Mouse (Mus musculus): Measurements from ENCODE around the gene Armc9. TPM values are rescaled to one million over a fixed set of nuclear protein-coding genes. Genes with fewer than 3 reads are reported as not detected.
A peak's percentile ranks its signal among the peaks of the same experiment; 100 is the strongest.

Gene Armc9
- polyA plus RNA-seq, 1 experiment from 2014 or later: 32.7 TPM

DNA sequence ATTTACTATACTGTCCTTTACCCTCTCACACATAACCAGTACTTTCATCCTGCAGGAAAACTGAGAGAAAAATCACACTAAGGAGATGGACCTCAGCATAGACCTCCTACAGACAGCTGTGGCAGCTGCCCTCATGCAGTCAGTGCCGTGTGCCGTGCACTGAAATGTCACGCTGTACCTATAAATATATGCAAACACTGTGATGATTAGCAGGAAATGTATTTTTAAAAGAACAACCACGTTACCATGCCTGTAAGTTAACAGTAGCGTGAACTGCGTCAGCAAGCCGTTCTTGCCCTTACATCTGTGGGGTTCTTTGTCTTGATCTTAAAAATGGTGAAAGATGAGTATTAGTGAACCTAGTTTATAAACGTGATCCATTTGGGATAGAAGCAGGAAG, 98.8 kb downstream of the Armc9 start:
- Histone ChIP-seq H3K9me3 (no peaks in the 10 kb centered on the region), H3K4me1 (peaks cover 4% of the 10 kb centered on the region; the same call in 1 of the 2 replicates), H3K36me3 (peaks cover 17% of the 10 kb centered on the region), H3K4me3 (no peak overlapping the region), H3K9ac (no peak overlapping the region), H3K27me3 (no peaks in the 10 kb centered on the region), H3K4me2 (no peak overlapping the region), H3K27ac (no peak overlapping the region)
- no peak for ATAC-seq (ENCODE audit: insufficient number of reproducible peaks, insufficient read depth, low FRiP score, low TSS enrichment, low read depth)
- 85% methylated on average over 8 of the region's 8 CpGs for WGBS

- H3K36me3 ChIP-seq: peaks cover 7% of the 10 kb centered on the region; the same call in 1 of the 2 replicates
- H3K27ac ChIP-seq: no peak overlapping the region
- no peak overlapping the region for H3K9ac ChIP-seq
- 73% methylated on average over 4 of the region's 4 CpGs for WGBS
- H3K4me3 ChIP-seq: no peak overlapping the region
- no peaks in the 10 kb centered on the region for H3K9me3 ChIP-seq
- H3K27me3 ChIP-seq: no peaks in the 10 kb centered on the region
- no peaks in the 10 kb centered on the region for H3K4me1 ChIP-seq
- H3K4me2 ChIP-seq: no peak overlapping the region
- ATAC-seq (ENCODE audit: insufficient number of reproducible peaks, insufficient read depth, low FRiP score, low TSS enrichment, low read depth): no peak
These were observed 101.7 kb downstream of the Armc9 start for GRCm38 (mm10) chr1:86256311-86256710.

DNA sequence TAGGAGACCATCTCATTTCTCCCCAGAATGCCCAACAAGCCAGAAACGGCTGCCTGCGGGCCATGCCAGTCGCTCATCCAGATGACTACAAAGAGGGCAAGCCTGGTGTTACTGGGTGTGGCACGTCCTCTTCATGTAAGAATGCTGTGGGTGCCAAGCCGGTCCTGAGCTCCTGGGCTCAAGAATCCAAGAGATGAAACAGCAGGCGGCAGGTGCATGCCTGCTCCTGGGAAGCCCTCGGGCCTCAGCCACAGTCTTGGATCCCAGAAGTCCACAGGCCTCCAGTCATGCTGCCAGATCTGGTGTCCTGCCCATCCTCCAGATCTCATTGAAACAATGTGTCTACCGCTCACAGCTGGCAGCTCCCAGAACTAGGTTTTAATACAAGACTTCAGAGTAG, 102.6 kb downstream of the Armc9 start:
- H3K4me2 ChIP-seq: no peak overlapping the region
- WGBS: 82% methylated on average over 8 of the region's 8 CpGs

DNA sequence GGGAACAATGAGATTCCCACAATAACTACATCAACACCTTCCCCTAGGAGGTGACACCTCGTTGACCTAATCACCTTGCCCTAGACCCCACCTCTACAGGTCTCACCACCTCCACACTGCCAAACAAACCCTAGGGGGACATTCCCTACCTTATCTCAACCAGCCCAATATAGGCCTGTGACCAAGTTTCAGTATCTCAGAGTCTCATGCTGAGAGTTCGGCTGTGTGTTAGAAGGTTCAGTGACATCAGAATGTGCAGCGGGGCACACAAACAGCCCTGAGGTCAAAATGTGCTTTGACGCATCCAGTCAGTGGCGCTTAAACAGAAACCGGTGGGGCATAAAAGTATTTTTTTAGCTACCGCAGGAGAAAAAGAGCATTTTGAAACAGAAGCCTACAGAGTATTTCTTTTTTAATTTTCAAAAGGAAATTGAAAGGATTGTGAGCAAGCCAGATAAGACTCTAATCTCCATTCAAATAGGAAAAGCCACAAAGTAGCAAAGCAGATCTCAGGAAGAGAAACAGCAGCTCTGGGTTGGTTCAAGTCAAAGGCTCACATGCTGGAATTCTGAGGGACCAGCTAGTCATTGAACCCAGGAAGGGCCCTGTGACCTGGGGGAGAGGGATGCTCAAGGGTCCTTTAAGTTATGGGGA, 103.7 kb downstream of the Armc9 start:
- ATAC-seq (ENCODE audit: insufficient number of reproducible peaks, insufficient read depth, low FRiP score, low TSS enrichment, low read depth): no peak
- Histone ChIP-seq H3K4me3 (no peak overlapping the region), H3K27ac (no peak overlapping the region), H3K36me3 (peaks cover 7% of the 10 kb centered on the region; the same call in 1 of the 2 replicates), H3K4me1 (no peaks in the 10 kb centered on the region), H3K9ac (no peak overlapping the region), H3K27me3 (no peaks in the 10 kb centered on the region), H3K9me3 (no peaks in the 10 kb centered on the region), H3K4me2 (no peak overlapping the region)
- 77% methylated on average over 7 of the region's 7 CpGs for WGBS

More for the DNA sequence above, 102.6 kb downstream of the Armc9 start:
- Histone ChIP-seq H3K27ac (no peak overlapping the region), H3K36me3 (peaks cover 7% of the 10 kb centered on the region; the same call in 1 of the 2 replicates), H3K9me3 (no peaks in the 10 kb centered on the region), H3K4me3 (no peak overlapping the region), H3K4me1 (no peaks in the 10 kb centered on the region), H3K9ac (no peak overlapping the region), H3K27me3 (no peaks in the 10 kb centered on the region)
- ATAC-seq (ENCODE audit: insufficient number of reproducible peaks, insufficient read depth, low FRiP score, low TSS enrichment, low read depth): no peak

- no peak overlapping the region for H3K4me3 ChIP-seq
- H3K9me3 ChIP-seq: no peaks in the 10 kb centered on the region
- no peak for ATAC-seq (ENCODE audit: insufficient number of reproducible peaks, insufficient read depth, low FRiP score, low TSS enrichment, low read depth)
- H3K27me3 ChIP-seq: no peaks in the 10 kb centered on the region
- no peaks in the 10 kb centered on the region for H3K36me3 ChIP-seq
- H3K4me2 ChIP-seq: no peak overlapping the region
- H3K9ac ChIP-seq: no peak overlapping the region
- H3K27ac ChIP-seq: no peak overlapping the region
- WGBS: 73% methylated on average over 7 of the region's 7 CpGs
- H3K4me1 ChIP-seq: no peaks in the 10 kb centered on the region
These were observed 109.2 kb downstream of the Armc9 start for GRCm38 (mm10) chr1:86263564-86264339.

GRCm38 (mm10) chr1:86265060-86265459, 110.5 kb downstream of the Armc9 start:
- ATAC-seq (ENCODE audit: insufficient number of reproducible peaks, insufficient read depth, low FRiP score, low TSS enrichment, low read depth): no peak
- Histone ChIP-seq H3K27ac (no peak overlapping the region), H3K9ac (no peak overlapping the region), H3K36me3 (no peaks in the 10 kb centered on the region), H3K27me3 (no peaks in the 10 kb centered on the region), H3K4me3 (no peak overlapping the region), H3K9me3 (no peaks in the 10 kb centered on the region), H3K4me1 (no peaks in the 10 kb centered on the region), H3K4me2 (no peak overlapping the region)
- 50% methylated on average over 3 of the region's 3 CpGs for WGBS

DNA sequence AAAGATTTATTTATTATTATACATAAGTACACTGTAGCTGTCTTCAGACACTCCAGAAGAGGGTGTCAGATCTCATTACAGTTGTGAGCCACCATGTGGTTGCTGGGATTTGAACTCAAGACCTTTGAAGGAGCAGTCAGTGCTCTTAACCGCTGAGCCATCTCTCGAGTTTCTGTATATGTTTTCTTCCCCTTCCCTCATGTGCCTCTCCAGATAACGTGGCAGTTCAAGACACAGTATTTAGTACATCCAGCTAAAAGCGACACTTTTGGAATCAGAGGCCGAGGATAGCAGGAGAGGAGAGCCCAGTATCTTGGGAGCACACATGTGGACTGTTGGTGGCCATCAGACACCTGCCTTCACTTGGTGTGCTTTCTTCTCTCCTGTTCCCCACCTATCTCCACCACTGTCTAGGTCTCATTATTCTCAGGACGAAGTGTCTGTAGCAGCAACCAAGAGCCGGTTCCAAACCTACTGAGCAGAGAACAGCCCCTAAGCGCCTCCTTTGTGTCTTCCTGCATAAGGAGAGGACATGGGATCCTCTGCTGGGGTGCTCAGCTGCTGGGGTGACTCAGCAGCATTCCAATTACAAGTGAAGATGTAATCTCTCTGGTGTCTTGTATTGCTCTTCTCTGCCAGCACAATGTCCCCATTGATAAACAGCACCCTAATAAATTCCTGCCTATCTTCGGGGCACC, 114.1 kb downstream of the Armc9 start:
- Histone ChIP-seq H3K36me3 (no peaks in the 10 kb centered on the region), H3K4me2 (no peak overlapping the region)
- 85% methylated on average over 9 of the region's 9 CpGs for WGBS

GRCm38 (mm10) chr1:86269190-86269508, 114.6 kb downstream of the Armc9 start:
- WGBS: 72% methylated on average over 4 of the region's 4 CpGs
- ATAC-seq (ENCODE audit: insufficient number of reproducible peaks, insufficient read depth, low FRiP score, low TSS enrichment, low read depth): no peak
- H3K27me3 ChIP-seq: no peaks in the 10 kb centered on the region

More for the DNA sequence above, 114.1 kb downstream of the Armc9 start:
- H3K9ac ChIP-seq: no peak overlapping the region
- no peak overlapping the region for H3K4me3 ChIP-seq
- no peaks in the 10 kb centered on the region for H3K4me1 ChIP-seq
- ATAC-seq (ENCODE audit: insufficient number of reproducible peaks, insufficient read depth, low FRiP score, low TSS enrichment, low read depth): no peak
- no peaks in the 10 kb centered on the region for H3K27me3 ChIP-seq
- H3K9me3 ChIP-seq: no peaks in the 10 kb centered on the region
- H3K27ac ChIP-seq: no peak overlapping the region

GRCm38 (mm10) chr1:86271707-86272106, 117.1 kb downstream of the Armc9 start:
- Histone ChIP-seq H3K9me3 (no peaks in the 10 kb centered on the region), H3K9ac (no peak overlapping the region), H3K27ac (no peak overlapping the region), H3K36me3 (no peaks in the 10 kb centered on the region), H3K4me3 (no peak overlapping the region), H3K27me3 (no peaks in the 10 kb centered on the region), H3K4me1 (no peaks in the 10 kb centered on the region), H3K4me2 (no peak overlapping the region)
- WGBS: 70% methylated on average over 6 of the region's 6 CpGs
- no peak for ATAC-seq (ENCODE audit: insufficient number of reproducible peaks, insufficient read depth, low FRiP score, low TSS enrichment, low read depth)

More at GRCm38 (mm10) chr1:86269190-86269508, 114.6 kb downstream of the Armc9 start:
- Histone ChIP-seq H3K4me1 (no peaks in the 10 kb centered on the region), H3K36me3 (no peaks in the 10 kb centered on the region), H3K4me3 (no peak overlapping the region), H3K9me3 (no peaks in the 10 kb centered on the region), H3K9ac (no peak overlapping the region), H3K4me2 (no peak overlapping the region), H3K27ac (no peak overlapping the region)

DNA sequence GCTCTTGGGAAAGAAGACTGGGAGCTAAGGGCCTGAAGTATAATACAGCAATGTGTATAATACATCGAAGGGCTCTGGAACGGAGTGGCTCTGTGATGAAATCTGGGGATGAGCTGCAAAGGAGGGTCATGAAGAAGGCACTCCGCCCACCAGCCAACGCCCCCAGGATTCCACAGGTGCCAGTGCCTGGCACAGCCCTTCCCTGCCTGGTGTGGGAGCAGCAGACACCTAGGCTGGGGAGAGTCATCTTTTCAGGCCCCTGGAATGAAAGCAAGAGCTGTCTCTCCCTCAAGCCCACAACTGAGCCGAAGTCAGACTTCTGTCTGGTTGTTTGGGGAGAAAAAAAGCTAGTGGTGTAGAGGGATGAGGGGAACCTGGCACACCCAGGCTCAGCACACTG, 122.5 kb downstream of the Armc9 start:
- Histone ChIP-seq H3K36me3 (no peaks in the 10 kb centered on the region), H3K9ac (peak overlapping the region; percentile 12; the same call in 1 of the 2 replicates), H3K9me3 (no peaks in the 10 kb centered on the region), H3K4me1 (peaks cover 6% of the 10 kb centered on the region; the same call in 1 of the 2 replicates), H3K4me2 (no peak overlapping the region), H3K27me3 (no peaks in the 10 kb centered on the region), H3K27ac (no peak overlapping the region), H3K4me3 (no peak overlapping the region)
- no peak for ATAC-seq (ENCODE audit: insufficient number of reproducible peaks, insufficient read depth, low FRiP score, low TSS enrichment, low read depth)
- WGBS: 77% methylated on average over 5 of the region's 5 CpGs

DNA sequence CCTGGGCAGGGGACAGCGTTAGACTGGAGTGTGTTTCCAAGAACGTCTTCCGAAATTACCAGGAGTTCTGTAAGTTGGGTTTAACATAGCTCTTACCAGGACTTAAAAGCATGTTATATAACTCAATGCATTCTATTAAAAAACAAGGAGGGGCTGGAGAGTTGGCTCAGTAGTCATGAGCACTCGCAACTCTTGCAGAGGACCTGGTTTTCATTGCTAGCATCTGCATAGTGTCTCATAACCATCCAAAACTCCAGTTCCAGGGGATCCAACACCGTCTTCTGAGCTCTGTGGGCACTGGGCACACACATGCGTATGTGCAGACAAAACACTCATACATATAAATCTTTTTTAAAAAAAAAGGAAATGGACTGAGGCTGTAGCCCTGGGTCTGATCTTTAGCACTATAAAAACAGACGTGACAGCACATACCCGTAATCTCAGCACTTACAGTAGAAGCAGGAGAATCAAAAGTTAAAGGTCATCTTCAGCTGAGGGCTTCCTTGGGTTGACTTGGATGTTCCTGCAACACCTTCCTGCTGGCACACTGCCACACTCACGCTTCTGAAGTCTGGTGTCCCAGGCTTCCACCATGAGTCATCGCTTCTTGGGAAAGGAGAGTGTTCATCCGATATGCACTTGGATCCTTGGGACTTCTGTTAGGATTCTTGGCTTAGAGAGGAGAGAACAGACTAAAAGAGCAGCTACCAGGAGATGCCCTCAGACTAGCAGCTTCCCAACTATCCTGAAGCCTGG, 127.4 kb downstream of the Armc9 start:
- Histone ChIP-seq H3K27ac (no peak overlapping the region), H3K36me3 (no peaks in the 10 kb centered on the region), H3K27me3 (no peaks in the 10 kb centered on the region), H3K4me2 (no peak overlapping the region), H3K4me3 (no peak overlapping the region), H3K4me1 (peaks cover 6% of the 10 kb centered on the region; the same call in 1 of the 2 replicates), H3K9me3 (no peaks in the 10 kb centered on the region), H3K9ac (no peak overlapping the region)
- ATAC-seq (ENCODE audit: insufficient number of reproducible peaks, insufficient read depth, low FRiP score, low TSS enrichment, low read depth): no peak
- WGBS: 87% methylated on average over 11 of the region's 11 CpGs
